ENCODE assay signal across 29 mouse cellular contexts in genomic region chr13:48531448-48531847, GRCm38 (mm10). TPM values are rescaled to one million over a fixed set of nuclear protein-coding genes. Genes with fewer than 3 reads are reported as not detected.
A peak's percentile ranks its signal among the peaks of the same experiment; 100 is the strongest.
DNase-seq lines count a peak whose midpoint lies in the region; ATAC-seq and TF ChIP-seq lines count a peak whose summit lies in the region.
"Had no signal": no experiment of that assay in that cellular context is flagged by ENCODE, and none has a peak within 500 bp of the region (broad histone marks: within the 10 kb centered on the region; RNA-seq: fewer than 3 reads in every experiment).

No protein-coding gene starts in this region.

- no peak overlapping the region for H3K4me3 ChIP-seq in gastrocnemius, adult 2 months
- H3K4me3 ChIP-seq in intestine, embryonic 14.5 days (ENCODE audit: low read depth, low read length), result no peak overlapping the region
- H3K4me3 ChIP-seq in intestine, embryonic 15.5 days (replicated peaks), result no peak overlapping the region
- no peak overlapping the region for H3K4me3 ChIP-seq in midbrain, embryonic 11.5 days (ENCODE audit: low read depth, low read length)
- H3K4me3 ChIP-seq in midbrain, postnatal 0 days (ENCODE audit: low read depth, low read length), result no peak overlapping the region
- H3K4me3 ChIP-seq: embryonic facial prominence, embryonic 12.5 days; embryonic facial prominence, embryonic 15.5 days; forebrain, embryonic 12.5 days; forebrain, embryonic 15.5 days had no signal

- WGBS in intestine, embryonic 14.5 days, result 77% methylated on average over 2 of the region's 2 CpGs
- 68% methylated on average over 2 of the region's 2 CpGs for WGBS in intestine, embryonic 15.5 days
- 83% methylated on average over 2 of the region's 2 CpGs for WGBS in midbrain, embryonic 11.5 days
- 76% methylated on average over 2 of the region's 2 CpGs for WGBS in midbrain, postnatal 0 days

- no peaks in the 10 kb centered on the region for H3K4me1 ChIP-seq in intestine, embryonic 14.5 days (replicated peaks; ENCODE audit: control insufficient read depth, insufficient read depth, low read length)
- no peaks in the 10 kb centered on the region for H3K4me1 ChIP-seq in intestine, embryonic 15.5 days (replicated peaks)
- no peaks in the 10 kb centered on the region for H3K4me1 ChIP-seq in midbrain, embryonic 11.5 days (ENCODE audit: control insufficient read depth, insufficient read depth, low read length)
- H3K4me1 ChIP-seq in midbrain, postnatal 0 days (ENCODE audit: insufficient read depth, low read length), result no peaks in the 10 kb centered on the region
- H3K4me1 ChIP-seq: embryonic facial prominence, embryonic 12.5 days; forebrain, embryonic 15.5 days had no signal

- no peak overlapping the region for H3K9ac ChIP-seq in intestine, embryonic 14.5 days (ENCODE audit: low read length)
- H3K9ac ChIP-seq in intestine, embryonic 15.5 days, result no peak overlapping the region
- H3K9ac ChIP-seq in midbrain, embryonic 11.5 days (ENCODE audit: low read length), result no peak overlapping the region
- H3K9ac ChIP-seq in midbrain, postnatal 0 days (replicated peaks; ENCODE audit: low read length, poor library complexity, severe bottlenecking), result no peak overlapping the region
- H3K9ac ChIP-seq: embryonic facial prominence, embryonic 12.5 days; embryonic facial prominence, embryonic 15.5 days; forebrain, embryonic 12.5 days; forebrain, embryonic 15.5 days; hindbrain, embryonic 14.5 days had no signal

- 0 out of 2 replicates have a peak overlapping the region, but pooled peaks have one; percentile 8 for H3K27ac ChIP-seq in gastrocnemius, adult 2 months
- H3K27ac ChIP-seq in intestine, embryonic 14.5 days (ENCODE audit: low read depth), result no peak overlapping the region
- no peak overlapping the region for H3K27ac ChIP-seq in intestine, embryonic 15.5 days
- no peak overlapping the region for H3K27ac ChIP-seq in midbrain, embryonic 11.5 days (ENCODE audit: low read depth, low read length)
- H3K27ac ChIP-seq in midbrain, postnatal 0 days (ENCODE audit: low read depth, low read length), result no peak overlapping the region
- H3K27ac ChIP-seq: embryonic facial prominence, embryonic 12.5 days; embryonic facial prominence, embryonic 15.5 days; forebrain, embryonic 12.5 days; forebrain, embryonic 15.5 days; hindbrain, embryonic 14.5 days; hindbrain, postnatal 0 days had no signal

- TF ChIP-seq CTCF in gastrocnemius, adult 2 months (IDR thresholded peaks at IDR 0.05), result no peak
- no peak for TF ChIP-seq CTCF in midbrain, postnatal 0 days (IDR thresholded peaks at IDR 0.05)

- H3K4me2 ChIP-seq in intestine, embryonic 14.5 days (ENCODE audit: low read length), result no peak overlapping the region
- H3K4me2 ChIP-seq in intestine, embryonic 15.5 days (replicated peaks), result no peak overlapping the region
- no peak overlapping the region for H3K4me2 ChIP-seq in midbrain, embryonic 11.5 days
- no peak overlapping the region for H3K4me2 ChIP-seq in midbrain, postnatal 0 days (ENCODE audit: low read depth, low read length, poor library complexity, severe bottlenecking)
- H3K4me2 ChIP-seq: embryonic facial prominence, embryonic 12.5 days; embryonic facial prominence, embryonic 15.5 days; forebrain, embryonic 12.5 days; forebrain, embryonic 15.5 days; heart, embryonic 11.5 days; hindbrain, embryonic 14.5 days had no signal

- no peaks in the 10 kb centered on the region for H3K27me3 ChIP-seq in intestine, embryonic 14.5 days (replicated peaks; ENCODE audit: control insufficient read depth, insufficient read depth, low read length)
- no peaks in the 10 kb centered on the region for H3K27me3 ChIP-seq in intestine, embryonic 15.5 days (replicated peaks)
- H3K27me3 ChIP-seq in midbrain, embryonic 11.5 days (ENCODE audit: control insufficient read depth, insufficient read depth, low read length), result no peaks in the 10 kb centered on the region
- no peaks in the 10 kb centered on the region for H3K27me3 ChIP-seq in midbrain, postnatal 0 days (ENCODE audit: insufficient read depth, low read length)
- H3K27me3 ChIP-seq: CH12.LX; embryonic facial prominence, embryonic 12.5 days; embryonic facial prominence, embryonic 15.5 days; forebrain, embryonic 12.5 days; forebrain, embryonic 15.5 days had no signal

- intact Hi-C loops in gastrocnemius, adult 2 months (cut with DNase I), result no loop called here

- no peaks in the 10 kb centered on the region for H3K9me3 ChIP-seq in intestine, embryonic 14.5 days (ENCODE audit: control insufficient read depth, low read length)
- H3K9me3 ChIP-seq in intestine, embryonic 15.5 days, result no peaks in the 10 kb centered on the region
- no peaks in the 10 kb centered on the region for H3K9me3 ChIP-seq in midbrain, embryonic 11.5 days (ENCODE audit: control insufficient read depth, low read length)
- H3K9me3 ChIP-seq in midbrain, postnatal 0 days (ENCODE audit: low read length), result no peaks in the 10 kb centered on the region
- H3K9me3 ChIP-seq: embryonic facial prominence, embryonic 12.5 days; embryonic facial prominence, embryonic 15.5 days; forebrain, embryonic 12.5 days; forebrain, embryonic 15.5 days; G1E had no signal

- no peak for DNase-seq in gastrocnemius, adult 2 months
- no peak for DNase-seq in gastrocnemius, postnatal 4 days (ENCODE audit: low spot score in 2 of 2)
- no peak for DNase-seq in intestine, embryonic 14.5 days (ENCODE audit: low spot score)
- peak; percentile 75 for DNase-seq in midbrain, embryonic 11.5 days (ENCODE audit: low spot score, missing footprints)
- DNase-seq in midbrain, postnatal 0 days (ENCODE audit: low spot score), result no peak
- no peak for DNase-seq in layer of hippocampus, adult 8-10 months (ENCODE audit: low spot score in 2 of 2)
- DNase-seq: B cell, adult 2 months; cerebellum, adult 11 months; cerebellum, adult 9-11 months; kidney, adult 11 months had no signal

- peaks cover 27% of the 10 kb centered on the region for H3K36me3 ChIP-seq in intestine, embryonic 14.5 days (ENCODE audit: control insufficient read depth, insufficient read depth, low read length)
- no peaks in the 10 kb centered on the region for H3K36me3 ChIP-seq in intestine, embryonic 15.5 days
- no peaks in the 10 kb centered on the region for H3K36me3 ChIP-seq in midbrain, embryonic 11.5 days (ENCODE audit: control insufficient read depth, insufficient read depth, low read length)
- no peaks in the 10 kb centered on the region for H3K36me3 ChIP-seq in midbrain, postnatal 0 days (ENCODE audit: insufficient read depth, low read length)

- ATAC-seq in intestine, embryonic 14.5 days (replicated peaks; ENCODE audit: low FRiP score, low TSS enrichment, low read depth), result 0 out of 2 replicates have a peak, but pooled peaks have one; percentile 20
- no peak for ATAC-seq in intestine, embryonic 15.5 days
- no peak for ATAC-seq in midbrain, embryonic 11.5 days (ENCODE audit: low FRiP score)
- ATAC-seq in midbrain, postnatal 0 days (ENCODE audit: low FRiP score), result no peak
- ATAC-seq: forebrain, embryonic 15.5 days; hindbrain, postnatal 0 days; inflammation-experienced regulatory T-cells, adult 6 months had no signal

RNA-seq across cellular contexts. Expression of gene A830005F24Rik, which starts 18.1 kb away (rescaled TPM):
- total RNA-seq in gastrocnemius, adult 2 months (2021), result under 1 TPM in 1 of 2 experiments, not detected in 1; 0.31 TPM
- total RNA-seq in gastrocnemius, postnatal 4 days (2021), result not detected
- 0.79 and 1.1 TPM in 2 replicates for polyA plus RNA-seq in intestine, embryonic 14.5 days (2014; fragmentation: Nextera tagmentation; extraction: Ambion mirVana)
- 0.37 and 0.99 TPM in 2 replicates for polyA plus RNA-seq in intestine, embryonic 15.5 days (2015; fragmentation: Nextera tagmentation; extraction: Ambion mirVana)
- 2.9 and 3.1 TPM in 2 replicates for polyA plus RNA-seq in midbrain, embryonic 11.5 days (2014; fragmentation: Nextera tagmentation; extraction: Ambion mirVana)
- 0.66 and 0.94 TPM in 2 replicates for total RNA-seq in midbrain, postnatal 0 days (2014; rRNA removed)
- polyA plus RNA-seq in midbrain, postnatal 0 days (2015; fragmentation: Nextera tagmentation; extraction: Ambion mirVana), result 1.2 and 2.8 TPM in 2 replicates
- 1 to 10 TPM; 1.2 to 3.4 (median 2.1) TPM for total RNA-seq in layer of hippocampus, adult 8-10 months (2022)
- total RNA-seq: adrenal gland, adult 2 months; adrenal gland, postnatal 14 days; adrenal gland, postnatal 4 days; gastrocnemius, postnatal 14 days; heart, adult 18-20 months; heart, postnatal 14 days; heart, postnatal 4 days had no signal
- polyA plus RNA-seq: adrenal gland, adult 2 months; gonadal fat pad, adult 2 months had no signal

RNA-seq across cellular contexts. Expression of gene Zfp169, which starts 18.2 kb away (rescaled TPM):
- total RNA-seq in gastrocnemius, adult 2 months (2021), result 1 to 10 TPM; 3.6 to 3.7 TPM
- 1 to 10 TPM; 5.8 to 7.7 TPM for total RNA-seq in gastrocnemius, postnatal 4 days (2021)
- polyA plus RNA-seq in intestine, embryonic 14.5 days (2014; fragmentation: Nextera tagmentation; extraction: Ambion mirVana), result 6.2 and 6.6 TPM in 2 replicates
- 3.0 and 3.1 TPM in 2 replicates for polyA plus RNA-seq in intestine, embryonic 15.5 days (2015; fragmentation: Nextera tagmentation; extraction: Ambion mirVana)
- polyA plus RNA-seq in midbrain, embryonic 11.5 days (2014; fragmentation: Nextera tagmentation; extraction: Ambion mirVana), result 8.5 and 9.0 TPM in 2 replicates
- 15.6 and 46.7 TPM in 2 replicates for total RNA-seq in midbrain, postnatal 0 days (2014; rRNA removed)
- 2.2 and 3.6 TPM in 2 replicates for polyA plus RNA-seq in midbrain, postnatal 0 days (2015; fragmentation: Nextera tagmentation; extraction: Ambion mirVana)
- 10 to 100 TPM; 21.4 to 27.6 (median 23.2) TPM for total RNA-seq in layer of hippocampus, adult 8-10 months (2022)
